Mouse (Mus musculus): ENCODE data around the gene Fndc7. TPM values are rescaled to one million over a fixed set of nuclear protein-coding genes. Genes with fewer than 3 reads are reported as not detected.

The Fndc7 gene
- polyA plus RNA-seq, 1 experiment from 2014 or later = 0.08 TPM

DNA sequence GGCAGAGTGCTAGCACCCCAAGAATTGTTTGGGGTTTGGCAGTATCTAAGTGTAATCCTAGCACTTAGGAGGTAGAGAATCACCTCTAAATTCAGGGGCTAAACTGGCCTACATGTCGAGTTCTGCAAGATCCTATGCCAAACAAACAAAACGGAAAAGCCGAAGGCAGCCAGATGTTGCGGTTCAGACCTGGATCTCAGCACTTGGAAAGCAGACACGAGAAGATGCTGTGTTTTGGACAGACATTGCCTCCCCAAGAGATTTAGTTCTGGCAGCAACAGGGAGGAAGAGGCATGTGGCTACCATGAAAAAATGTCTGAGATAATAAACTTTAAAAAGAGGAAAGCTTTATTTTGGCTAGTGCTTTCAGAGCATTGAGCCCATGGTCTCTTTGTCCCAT lies 10.9 kb upstream of the Fndc7 start:
- H3K27ac ChIP-seq (ENCODE audit: low read length) = no peak overlapping the region
- peaks cover 25% of the 10 kb centered on the region for H3K36me3 ChIP-seq (ENCODE audit: control insufficient read depth, insufficient read depth, low read length)
- no peaks in the 10 kb centered on the region for H3K27me3 ChIP-seq (ENCODE audit: control insufficient read depth, insufficient read depth, low read depth, low read length)
- no peaks in the 10 kb centered on the region for H3K9me3 ChIP-seq (replicated peaks; ENCODE audit: control insufficient read depth, low read length, poor library complexity, severe bottlenecking)
- no peaks in the 10 kb centered on the region for H3K4me1 ChIP-seq (ENCODE audit: control insufficient read depth, insufficient read depth, low read length)
- no peak overlapping the region for H3K4me3 ChIP-seq (ENCODE audit: low read depth, low read length)
- H3K4me2 ChIP-seq (ENCODE audit: low read length) = no peak overlapping the region
- ATAC-seq = no peak
- 83% methylated on average over 5 of the region's 5 CpGs for WGBS
- H3K9ac ChIP-seq (ENCODE audit: low read depth, low read length) = no peak overlapping the region

DNA sequence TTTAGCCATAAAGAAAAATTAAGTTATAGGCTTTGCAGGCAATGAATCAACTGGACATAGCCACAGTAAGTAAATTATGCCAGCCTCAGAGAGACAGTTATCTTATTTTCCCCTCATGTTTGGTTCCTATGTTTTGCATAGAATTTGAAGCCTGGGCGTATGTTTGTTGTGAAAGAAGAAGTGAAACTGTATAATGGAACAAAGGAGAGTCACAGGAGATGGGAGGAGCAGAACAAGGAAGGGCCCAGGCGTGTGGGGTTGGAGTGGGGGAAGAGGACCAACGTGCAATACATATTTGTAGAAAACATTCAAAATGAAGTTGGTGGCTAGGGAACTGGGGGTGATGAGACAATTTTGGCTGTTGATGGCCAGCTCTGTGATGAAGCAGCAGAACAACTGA lies 10.3 kb upstream of the Fndc7 start:
- H3K36me3 ChIP-seq (ENCODE audit: control insufficient read depth, insufficient read depth, low read length) = peaks cover 21% of the 10 kb centered on the region
- no peaks in the 10 kb centered on the region for H3K27me3 ChIP-seq (ENCODE audit: control insufficient read depth, insufficient read depth, low read depth, low read length)
- no peak overlapping the region for H3K27ac ChIP-seq (ENCODE audit: low read length)
- H3K4me3 ChIP-seq (ENCODE audit: low read depth, low read length) = no peak overlapping the region
- ATAC-seq = no peak
- 90% methylated on average over 3 of the region's 3 CpGs for WGBS
- no peaks in the 10 kb centered on the region for H3K4me1 ChIP-seq (ENCODE audit: control insufficient read depth, insufficient read depth, low read length)
- H3K9ac ChIP-seq (ENCODE audit: low read depth, low read length) = no peak overlapping the region
- H3K4me2 ChIP-seq (ENCODE audit: low read length) = no peak overlapping the region
- H3K9me3 ChIP-seq (replicated peaks; ENCODE audit: control insufficient read depth, low read length, poor library complexity, severe bottlenecking) = no peaks in the 10 kb centered on the region

DNA sequence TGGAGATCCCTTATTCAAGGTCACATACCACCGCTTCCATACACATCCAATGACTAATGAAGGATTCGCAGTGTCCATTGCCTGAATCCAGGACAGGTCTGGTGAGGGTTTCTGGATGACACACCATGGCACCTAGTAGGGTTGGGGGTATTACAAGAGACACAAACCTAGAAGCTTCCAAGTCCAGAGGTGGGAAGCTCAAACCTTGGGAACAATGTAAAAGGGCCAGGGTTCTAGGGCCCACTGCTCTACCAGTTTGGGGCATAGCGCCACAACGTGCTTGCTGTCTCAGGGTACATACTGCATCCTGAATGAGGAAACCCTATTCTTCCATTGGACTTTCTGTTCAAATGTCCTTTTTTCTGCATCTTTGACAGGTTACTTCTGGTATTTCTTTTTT lies 8.8 kb upstream of the Fndc7 start:
- Histone ChIP-seq H3K27ac (ENCODE audit: low read length) (no peak overlapping the region), H3K4me2 (ENCODE audit: low read length) (no peak overlapping the region), H3K4me3 (ENCODE audit: low read depth, low read length) (no peak overlapping the region), H3K36me3 (ENCODE audit: control insufficient read depth, insufficient read depth, low read length) (peaks cover 8% of the 10 kb centered on the region; the same call in 1 of the 2 replicates), H3K27me3 (ENCODE audit: control insufficient read depth, insufficient read depth, low read depth, low read length) (no peaks in the 10 kb centered on the region), H3K9me3 (replicated peaks; ENCODE audit: control insufficient read depth, low read length, poor library complexity, severe bottlenecking) (no peaks in the 10 kb centered on the region), H3K9ac (ENCODE audit: low read depth, low read length) (no peak overlapping the region), H3K4me1 (ENCODE audit: control insufficient read depth, insufficient read depth, low read length) (no peaks in the 10 kb centered on the region)
- 95% methylated on average over 4 of the region's 4 CpGs for WGBS
- ATAC-seq = no peak

DNA sequence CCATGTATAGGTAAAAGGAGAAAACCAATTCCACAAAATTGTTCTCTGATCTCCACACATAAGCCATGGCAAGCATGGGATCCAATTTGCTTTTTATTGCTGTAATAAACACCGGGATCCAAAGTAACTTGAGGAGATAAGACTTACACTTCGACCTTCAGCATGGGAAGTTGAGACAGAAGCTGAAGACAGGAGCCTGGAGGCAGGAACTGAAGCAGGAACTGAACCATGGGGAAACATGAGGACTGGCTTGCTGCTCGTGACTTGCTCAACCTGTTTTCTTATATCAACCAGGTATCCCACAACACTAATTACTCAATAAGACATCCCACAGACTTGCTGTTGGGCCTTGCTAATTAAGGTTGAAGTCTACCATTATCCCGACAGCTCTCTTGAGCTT lies 3.1 kb upstream of the Fndc7 start:
- no peaks in the 10 kb centered on the region for H3K27me3 ChIP-seq (ENCODE audit: control insufficient read depth, insufficient read depth, low read depth, low read length)
- H3K4me3 ChIP-seq (ENCODE audit: low read depth, low read length) = no peak overlapping the region
- H3K36me3 ChIP-seq (ENCODE audit: control insufficient read depth, insufficient read depth, low read length) = no peaks in the 10 kb centered on the region
- H3K4me1 ChIP-seq (ENCODE audit: control insufficient read depth, insufficient read depth, low read length) = no peaks in the 10 kb centered on the region
- H3K9ac ChIP-seq (ENCODE audit: low read depth, low read length) = no peak overlapping the region
- WGBS = 77% methylated on average over 4 of the region's 4 CpGs
- H3K27ac ChIP-seq (ENCODE audit: low read length) = no peak overlapping the region
- H3K9me3 ChIP-seq (replicated peaks; ENCODE audit: control insufficient read depth, low read length, poor library complexity, severe bottlenecking) = no peaks in the 10 kb centered on the region
- ATAC-seq = no peak
- H3K4me2 ChIP-seq (ENCODE audit: low read length) = no peak overlapping the region

DNA sequence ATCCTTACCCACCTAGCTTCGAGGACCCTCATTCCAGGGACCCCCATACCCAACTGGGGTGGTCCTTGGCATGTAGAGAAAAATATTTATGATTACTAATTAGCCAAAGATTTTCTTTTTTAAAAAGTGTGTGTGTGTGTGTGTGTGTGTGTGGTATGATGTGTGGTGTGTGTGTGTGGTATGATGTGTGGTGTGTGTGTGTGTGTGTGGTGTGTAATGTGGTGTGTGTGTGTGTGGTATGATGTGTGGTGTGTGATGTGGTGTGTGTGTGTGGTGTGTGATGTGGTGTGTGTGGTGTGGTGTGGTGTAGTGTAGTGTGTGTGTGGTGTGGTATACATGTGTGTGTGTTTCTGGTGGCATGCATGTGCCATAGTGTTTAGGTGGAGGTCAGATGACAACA lies 2.3 kb upstream of the Fndc7 start:
- 79% methylated on average over 1 of the region's 1 CpGs for WGBS
- no peaks in the 10 kb centered on the region for H3K27me3 ChIP-seq (ENCODE audit: control insufficient read depth, insufficient read depth, low read depth, low read length)
- H3K9me3 ChIP-seq (replicated peaks; ENCODE audit: control insufficient read depth, low read length, poor library complexity, severe bottlenecking) = no peaks in the 10 kb centered on the region
- no peak overlapping the region for H3K27ac ChIP-seq (ENCODE audit: low read length)
- H3K4me1 ChIP-seq (ENCODE audit: control insufficient read depth, insufficient read depth, low read length) = no peaks in the 10 kb centered on the region
- no peak overlapping the region for H3K4me2 ChIP-seq (ENCODE audit: low read length)
- no peak for ATAC-seq
- no peak overlapping the region for H3K4me3 ChIP-seq (ENCODE audit: low read depth, low read length)
- H3K9ac ChIP-seq (ENCODE audit: low read depth, low read length) = no peak overlapping the region
- H3K36me3 ChIP-seq (ENCODE audit: control insufficient read depth, insufficient read depth, low read length) = no peaks in the 10 kb centered on the region

DNA sequence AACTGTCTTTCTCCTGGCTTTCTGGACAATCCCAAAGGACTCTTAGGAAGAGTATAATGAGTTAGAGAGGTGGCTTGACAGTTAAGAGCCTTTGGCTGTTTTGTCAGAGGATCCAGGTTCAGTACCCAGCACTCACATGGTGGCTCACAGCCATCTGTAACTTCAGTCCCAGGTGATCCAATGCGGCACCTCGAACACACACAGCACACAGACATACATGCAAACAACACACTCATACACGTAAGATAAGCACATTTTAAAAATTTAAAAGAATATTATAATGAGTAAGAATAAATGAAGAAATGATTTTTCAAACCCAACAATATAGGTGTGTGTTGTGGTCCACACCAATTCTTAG lies 2.2 kb downstream of the Fndc7 start:
- ATAC-seq = no peak
- no peaks in the 10 kb centered on the region for H3K36me3 ChIP-seq (ENCODE audit: control insufficient read depth, insufficient read depth, low read length)
- WGBS = 95% methylated on average over 3 of the region's 3 CpGs

DNA sequence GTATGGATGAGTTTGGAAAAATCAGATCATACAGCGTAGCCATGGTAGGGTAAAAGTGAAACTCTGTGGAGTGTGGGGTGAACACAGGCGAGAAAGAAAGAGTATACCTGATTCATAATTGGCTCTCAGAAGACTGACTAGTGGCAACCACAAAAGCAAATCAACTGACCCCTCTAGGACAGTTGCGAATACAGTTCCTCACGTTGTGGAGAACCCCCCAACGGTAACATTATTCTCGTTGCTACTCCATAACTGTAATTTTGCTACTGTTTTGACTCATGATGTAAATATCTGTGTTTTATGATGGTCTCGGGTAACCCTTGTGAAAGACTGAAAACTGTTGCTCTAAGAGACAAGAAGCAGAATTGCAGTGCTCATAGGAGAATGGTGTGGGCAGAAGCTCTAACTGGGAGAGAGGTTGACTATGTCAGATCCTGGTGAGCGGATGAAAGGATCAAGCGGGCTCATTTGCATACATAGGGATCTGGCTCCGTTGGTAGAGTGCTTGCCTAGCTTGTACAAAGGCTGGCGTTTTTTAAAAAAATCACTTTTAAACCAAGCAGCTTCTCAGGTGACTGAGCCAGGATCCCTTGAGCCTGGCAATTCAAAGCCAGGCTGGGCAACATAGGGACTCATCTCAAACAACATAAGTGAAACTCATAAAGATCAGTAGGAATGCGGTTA lies 2.7 kb downstream of the Fndc7 start:
- H3K9ac ChIP-seq (ENCODE audit: low read depth, low read length) = no peak overlapping the region
- no peak for ATAC-seq
- no peak overlapping the region for H3K4me2 ChIP-seq (ENCODE audit: low read length)
- H3K27me3 ChIP-seq (ENCODE audit: control insufficient read depth, insufficient read depth, low read depth, low read length) = no peaks in the 10 kb centered on the region
- H3K9me3 ChIP-seq (replicated peaks; ENCODE audit: control insufficient read depth, low read length, poor library complexity, severe bottlenecking) = no peaks in the 10 kb centered on the region
- H3K36me3 ChIP-seq (ENCODE audit: control insufficient read depth, insufficient read depth, low read length) = no peaks in the 10 kb centered on the region
- H3K27ac ChIP-seq (ENCODE audit: low read length) = no peak overlapping the region
- 60% methylated on average over 12 of the region's 12 CpGs for WGBS
- no peaks in the 10 kb centered on the region; the same call in 1 of the 2 replicates for H3K4me1 ChIP-seq (ENCODE audit: control insufficient read depth, insufficient read depth, low read length)
- no peak overlapping the region for H3K4me3 ChIP-seq (ENCODE audit: low read depth, low read length)

More for the DNA sequence above, 2.2 kb downstream of the Fndc7 start:
- Histone ChIP-seq H3K27ac (ENCODE audit: low read length) (no peak overlapping the region), H3K4me1 (ENCODE audit: control insufficient read depth, insufficient read depth, low read length) (no peaks in the 10 kb centered on the region; the same call in 1 of the 2 replicates), H3K9me3 (replicated peaks; ENCODE audit: control insufficient read depth, low read length, poor library complexity, severe bottlenecking) (no peaks in the 10 kb centered on the region), H3K27me3 (ENCODE audit: control insufficient read depth, insufficient read depth, low read depth, low read length) (no peaks in the 10 kb centered on the region), H3K4me2 (ENCODE audit: low read length) (no peak overlapping the region), H3K9ac (ENCODE audit: low read depth, low read length) (no peak overlapping the region), H3K4me3 (ENCODE audit: low read depth, low read length) (no peak overlapping the region)

DNA sequence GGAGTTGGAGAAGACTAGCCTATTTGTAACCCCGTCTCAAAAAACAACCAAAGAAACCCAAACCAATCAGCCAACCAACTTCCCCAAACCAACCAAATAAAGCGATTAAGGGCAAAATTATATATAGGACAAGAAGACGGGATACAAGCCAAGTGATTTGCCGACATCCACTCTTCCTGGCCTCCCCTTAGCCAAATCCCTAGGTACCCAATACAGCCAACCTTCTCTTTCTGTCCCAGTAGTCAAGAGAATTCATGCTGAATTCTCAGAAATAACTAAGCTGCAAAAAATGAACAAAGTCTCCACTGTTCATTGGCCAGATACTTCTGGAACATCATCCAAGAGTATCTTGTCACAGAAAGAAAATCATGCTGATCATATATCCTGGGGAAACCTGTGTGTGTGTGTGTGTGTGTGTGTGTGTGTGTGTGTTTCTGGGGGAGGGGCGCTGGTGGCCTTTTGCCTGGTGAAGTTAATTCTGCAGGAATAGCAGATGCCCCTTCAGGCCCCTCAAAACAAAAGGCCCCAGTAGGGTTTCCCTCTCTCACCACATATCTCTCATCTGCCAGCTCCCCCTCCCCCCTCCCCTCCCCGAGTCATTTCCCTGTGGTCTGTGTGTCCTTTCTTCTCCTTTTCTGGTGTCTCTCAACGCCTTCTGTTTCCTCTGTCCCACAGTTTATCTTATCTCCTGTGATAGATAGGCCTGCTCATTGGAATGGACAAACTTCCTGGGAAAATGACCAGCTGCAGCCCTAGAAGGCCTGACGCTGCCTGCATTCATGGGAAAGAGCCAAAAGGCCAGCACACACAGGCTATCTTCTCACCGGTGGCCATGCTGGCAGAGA lies 3.9 kb downstream of the Fndc7 start:
- H3K9ac ChIP-seq (ENCODE audit: low read depth, low read length) = no peak overlapping the region
- H3K27ac ChIP-seq (ENCODE audit: low read length) = no peak overlapping the region
- ATAC-seq = no peak; the same call in 1 of the 2 replicates
- H3K9me3 ChIP-seq (replicated peaks; ENCODE audit: control insufficient read depth, low read length, poor library complexity, severe bottlenecking) = no peaks in the 10 kb centered on the region
- H3K36me3 ChIP-seq (ENCODE audit: control insufficient read depth, insufficient read depth, low read length) = no peaks in the 10 kb centered on the region
- H3K4me1 ChIP-seq (ENCODE audit: control insufficient read depth, insufficient read depth, low read length) = no peaks in the 10 kb centered on the region; the same call in 1 of the 2 replicates
- no peak overlapping the region for H3K4me2 ChIP-seq (ENCODE audit: low read length)
- H3K4me3 ChIP-seq (ENCODE audit: low read depth, low read length) = no peak overlapping the region
- no peaks in the 10 kb centered on the region for H3K27me3 ChIP-seq (ENCODE audit: control insufficient read depth, insufficient read depth, low read depth, low read length)
- WGBS = 55% methylated on average over 8 of the region's 9 CpGs

DNA sequence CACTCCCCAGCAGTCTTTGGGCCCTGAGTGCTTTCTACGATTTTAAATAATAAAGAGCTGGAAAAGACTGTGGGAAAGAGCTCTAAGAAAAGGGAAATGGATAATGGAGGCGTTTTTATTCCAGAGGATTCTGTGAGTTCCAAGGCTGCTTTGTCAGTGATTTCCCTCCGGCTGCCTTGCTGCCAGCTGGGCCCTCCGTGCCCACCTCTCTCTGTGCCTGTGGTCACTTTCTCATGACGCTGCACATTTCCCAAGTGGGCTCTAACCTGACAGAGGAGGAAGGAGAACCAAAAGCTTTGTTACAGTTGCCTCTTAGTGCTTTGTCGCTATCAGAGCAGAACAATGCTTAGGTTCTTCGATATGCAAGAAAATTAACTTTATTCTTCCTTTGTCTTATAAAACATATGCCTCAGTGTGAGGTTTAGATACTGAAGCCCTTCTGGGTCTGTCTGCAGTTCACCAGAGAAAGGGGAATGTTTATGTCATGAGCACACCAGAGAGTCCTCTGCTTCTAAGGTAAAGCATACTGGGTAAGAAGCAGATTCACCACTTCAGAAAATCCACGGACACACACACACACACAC lies 5.0 kb downstream of the Fndc7 start:
- 36% methylated on average over 8 of the region's 8 CpGs for WGBS
- Histone ChIP-seq H3K4me1 (ENCODE audit: control insufficient read depth, insufficient read depth, low read length) (no peaks in the 10 kb centered on the region; the same call in 1 of the 2 replicates), H3K9me3 (replicated peaks; ENCODE audit: control insufficient read depth, low read length, poor library complexity, severe bottlenecking) (no peaks in the 10 kb centered on the region), H3K27me3 (ENCODE audit: control insufficient read depth, insufficient read depth, low read depth, low read length) (no peaks in the 10 kb centered on the region), H3K27ac (ENCODE audit: low read length) (no peak overlapping the region), H3K9ac (ENCODE audit: low read depth, low read length) (no peak overlapping the region), H3K36me3 (ENCODE audit: control insufficient read depth, insufficient read depth, low read length) (no peaks in the 10 kb centered on the region), H3K4me3 (ENCODE audit: low read depth, low read length) (no peak overlapping the region), H3K4me2 (ENCODE audit: low read length) (no peak overlapping the region)
- ATAC-seq = no peak

Data from midbrain, embryonic 16.5 days (tissue).